Mouse (Mus musculus) hematopoietic stem cell, adult 5-6 weeks (primary cell): ENCODE measurements at regions not wholly inside any gene's neighbourhood (a gene's known extent, or its start where the extent isn't known, plus 50 kb on each side); places are given as distances from the start of the nearest gene placed in this dataset.

Experiments
- ATAC-seq, 2 experiments: fragments of 125-278 bp in 1 of 2; replicated peaks in 1 of 2; 2 replicates each; pipeline ENCODE4 v1.8.0; 2016 to 2017; ENCODE audit warnings: inconsistent platforms in 2 of 2, mild to moderate bottlenecking in 2 of 2, moderate number of reproducible peaks in 2 of 2, low read depth in 1 of 2, moderate TSS enrichment in 1 of 2; ENCODE audit not compliant: low FRiP score in 2 of 2, poor library complexity in 2 of 2, severe bottlenecking in 2 of 2, insufficient read depth in 1 of 2, low TSS enrichment in 1 of 2

GRCm38 (mm10) chr2:56997500-56997899 is 126.3 kb downstream of the Nr4a2 start:
- ATAC-seq: no peak

DNA sequence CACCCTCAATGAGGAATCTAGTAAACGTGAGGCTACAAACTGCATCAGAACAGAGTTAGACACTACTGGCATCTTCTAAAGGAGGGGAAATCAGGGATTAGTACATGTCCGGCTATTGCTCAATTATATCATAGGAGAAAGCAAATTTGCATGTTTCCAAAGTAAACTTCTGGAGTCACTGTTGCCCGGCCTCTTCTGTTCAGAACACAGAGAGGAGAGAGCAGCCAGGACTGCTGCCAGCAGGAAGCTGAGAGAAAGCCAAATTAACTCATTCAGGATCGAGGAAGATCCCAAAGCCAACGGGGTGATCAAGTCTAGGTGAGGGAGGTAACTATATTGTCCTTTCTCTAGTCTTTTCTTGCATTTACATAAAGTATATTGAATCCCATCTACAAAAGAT is 131.0 kb downstream of the Nr4a2 start:
- no peak for ATAC-seq

GRCm38 (mm10) chr2:56991821-56992220 is 132.0 kb downstream of the Nr4a2 start:
- ATAC-seq: no peak

DNA sequence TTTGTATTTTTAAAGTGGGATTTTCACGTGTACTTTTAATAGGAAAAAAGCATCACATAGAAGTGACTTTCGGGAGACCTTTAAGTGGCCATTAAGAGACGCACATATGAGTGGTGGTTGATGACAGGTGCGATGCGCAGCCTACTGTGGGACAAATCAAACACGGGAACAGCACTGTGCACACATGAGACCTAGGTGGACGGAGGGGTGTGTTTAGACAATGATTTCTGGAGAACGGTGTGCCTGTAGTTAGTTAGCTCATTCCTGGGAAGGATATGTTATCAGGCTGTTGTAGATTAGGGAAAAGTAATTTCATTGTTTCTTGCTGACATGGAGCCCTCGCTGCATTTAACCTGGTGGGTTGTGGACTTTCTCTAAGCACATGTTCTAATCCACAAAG is 133.0 kb downstream of the Nr4a2 start:
- ATAC-seq: no peak

- ATAC-seq: no peak
Measured at GRCm38 (mm10) chr2:56983167-56983566, 140.6 kb downstream of the Nr4a2 start.

- peak in 1 of 2 experiments; percentile 32; a peak in 2 of 4 replicates for ATAC-seq
Measured at GRCm38 (mm10) chr2:56980601-56981000, 143.2 kb downstream of the Nr4a2 start.

DNA sequence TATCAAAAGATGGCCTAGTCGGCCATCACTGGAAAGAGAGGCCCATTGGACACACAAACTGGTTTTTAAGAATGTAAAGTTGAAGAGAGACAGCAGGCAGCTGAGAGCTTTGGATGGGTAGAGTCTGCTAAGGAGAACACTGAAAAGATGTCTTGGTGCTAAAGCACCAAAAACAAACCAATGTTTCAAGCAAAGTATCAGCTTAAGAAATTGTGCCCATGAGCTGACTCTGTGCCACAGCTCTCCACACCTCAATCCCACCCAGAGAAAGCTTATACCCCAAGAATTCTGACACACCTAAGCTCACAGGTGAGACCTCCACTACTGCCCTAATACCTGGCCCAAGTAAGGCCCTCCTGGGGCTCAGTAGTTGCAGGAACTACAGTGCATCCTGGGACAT is 148.1 kb downstream of the Nr4a2 start:
- ATAC-seq: no peak

- ATAC-seq: no peak
Measured at GRCm38 (mm10) chr2:56963937-56964695, 159.7 kb downstream of the Nr4a2 start.

GRCm38 (mm10) chr2:56959695-56960094 is 164.1 kb downstream of the Nr4a2 start:
- no peak for ATAC-seq

GRCm38 (mm10) chr2:56953337-56953736 is 170.5 kb downstream of the Nr4a2 start:
- no peak for ATAC-seq

- no peak for ATAC-seq
Measured at GRCm38 (mm10) chr2:56912531-56912930, 211.3 kb downstream of the Nr4a2 start.

GRCm38 (mm10) chr2:56909096-56909865 is 214.5 kb downstream of the Nr4a2 start:
- ATAC-seq: no peak

- no peak for ATAC-seq
Measured at GRCm38 (mm10) chr2:56885181-56885580, 238.6 kb downstream of the Nr4a2 start.

GRCm38 (mm10) chr2:56860776-56861175 is 263.0 kb downstream of the Nr4a2 start:
- no peak for ATAC-seq

DNA sequence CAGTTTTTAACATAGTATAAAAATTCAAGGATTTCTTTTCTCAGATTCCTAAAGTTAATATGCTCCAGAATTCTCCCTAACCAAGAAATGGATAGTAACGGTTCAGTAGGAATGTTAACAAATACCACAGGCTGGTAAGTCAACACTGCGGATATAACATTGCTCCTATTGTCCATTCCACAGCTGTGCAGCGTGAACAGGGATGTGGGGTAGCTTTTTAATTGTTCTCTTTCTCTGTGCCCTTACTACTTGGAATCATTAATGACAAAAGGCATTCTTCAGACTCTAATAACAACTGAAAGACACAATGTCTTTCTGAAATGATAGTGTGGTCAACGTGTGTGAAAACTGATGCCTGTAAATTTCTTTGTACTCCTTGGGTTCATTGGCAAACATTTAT is 303.3 kb downstream of the Nr4a2 start:
- no peak for ATAC-seq

DNA sequence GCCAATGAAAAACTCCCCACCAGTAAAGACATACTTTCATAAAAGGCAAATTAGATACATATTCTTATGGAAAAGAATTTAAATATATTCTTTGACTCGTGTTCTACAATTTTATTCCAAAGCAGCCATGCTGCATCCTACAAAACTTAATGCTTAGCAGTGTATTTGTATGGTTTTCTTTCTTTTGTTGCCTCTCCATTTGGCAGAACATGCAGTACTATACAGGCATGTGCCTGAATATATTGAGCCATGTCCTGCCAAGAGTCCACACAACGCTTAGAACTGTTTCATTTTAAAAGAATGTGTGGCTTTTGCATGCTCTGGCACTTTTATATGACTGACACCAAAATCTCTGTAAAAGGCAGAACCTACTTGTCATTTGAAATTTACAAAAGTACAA is 339.0 kb downstream of the Nr4a2 start:
- ATAC-seq: no peak
